Mouse (Mus musculus): ENCODE results near the gene Espl1.

DNA sequence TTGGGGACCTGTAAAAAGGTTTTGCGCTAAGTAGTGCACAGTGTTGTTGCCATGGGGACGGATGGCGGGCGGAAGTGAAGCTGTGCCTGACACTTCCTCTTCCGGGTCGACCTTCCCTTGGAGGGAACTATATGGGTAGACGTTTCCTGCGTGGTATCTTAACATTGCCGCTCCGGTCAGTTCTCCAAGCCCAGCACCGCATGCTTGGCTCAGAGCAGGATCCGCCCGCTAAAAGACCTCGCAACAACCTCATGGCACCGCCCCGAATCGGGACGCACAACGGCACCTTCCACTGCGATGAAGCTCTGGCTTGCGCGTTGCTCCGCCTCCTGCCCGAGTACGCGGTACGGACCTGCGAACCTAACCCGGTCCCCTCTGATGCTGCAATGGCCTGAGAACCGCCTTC, 35.5 kb downstream of the Espl1 start, which contains the start of gene Myg1:
- TF ChIP-seq CTCF (IDR thresholded peaks at IDR 0.05; ENCODE audit: low read depth, low read length) (no peak), POLR2A (IDR thresholded peaks at IDR 0.05; ENCODE audit: extremely low read depth, insufficient read depth, low read length) (no peak)

All from liver, adult 2 months (tissue).